Mouse (Mus musculus) small intestine, adult 2 months (tissue): ENCODE data around the gene Adrb1. TPM values are rescaled to one million over a fixed set of nuclear protein-coding genes. Genes with fewer than 3 reads are reported as not detected.

Experiments used
- H3K27ac ChIP-seq: fragments of 200-500 bp; 2 replicates; pipeline ENCODE4 v1.5.1; 2012; ENCODE audit warnings: low read depth, low read length, control low read depth, inconsistent platforms; ENCODE audit not compliant: insufficient read depth
- H3K27me3 ChIP-seq: fragments of 200-500 bp; 2 replicates; pipeline ENCODE4 v1.6.1; 2012; ENCODE audit warnings: mild to moderate bottlenecking, moderate library complexity, low read length, inconsistent platforms; ENCODE audit not compliant: control insufficient read depth, insufficient read depth
- H3K36me3 ChIP-seq: fragments of 200-500 bp; 2 replicates; pipeline ENCODE4 v1.6.1; 2012; ENCODE audit warnings: mild to moderate bottlenecking, low read length, control low read depth, inconsistent platforms; ENCODE audit not compliant: control insufficient read depth, insufficient read depth
- H3K4me1 ChIP-seq: fragments of 200-500 bp; 2 replicates; pipeline ENCODE4 v1.6.1; 2012; ENCODE audit warnings: low read length, inconsistent platforms, mixed read lengths; ENCODE audit not compliant: control insufficient read depth, insufficient read depth, insufficient read length
- H3K4me3 ChIP-seq: fragments of 200-500 bp; 2 replicates; pipeline ENCODE4 v1.5.1; 2012; ENCODE audit warnings: low read depth, mild to moderate bottlenecking, control low read depth, inconsistent platforms, low read length, moderate library complexity
- CTCF ChIP-seq: fragments of 200-500 bp; IDR thresholded peaks from 2 replicates; pipeline ENCODE4 v1.5.1; 2012; ENCODE audit warnings: low read depth, mild to moderate bottlenecking, control low read depth, inconsistent platforms, low read length, moderate library complexity, mixed read lengths; ENCODE audit not compliant: insufficient replicate concordance, insufficient read length; ENCODE audit errors: extremely low read depth
- POLR2A ChIP-seq: fragments of 200-500 bp; IDR thresholded peaks from 2 replicates; pipeline ENCODE4 v1.6.1; 2012; ENCODE audit warnings: low read depth, mild to moderate bottlenecking, control low read depth, inconsistent platforms, low read length, moderate library complexity
- whole genome bisulfite sequencing: fragments of 180-500 bp; shearing (Covaris S2); methylation state at CpG from one replicate; pipeline ENCODE4 v1.1.7; 2018; 5-methylcytosine and 5-hydroxymethylcytosine counted together
- polyA plus RNA-seq: library from polyadenylated mRNA; depleted of rRNA; stranded (reverse); fragments of >200 nt; gene quantifications from 2 replicates; pipeline ENCODE4 v1.2.3, GENCODE M21; 2012

Adrb1 gene
- polyA plus RNA-seq, 1 experiment: 3.1 TPM

GRCm38 (mm10) chr19:56722291-56722707 lies 300 bp downstream of the Adrb1 start:
- 2% methylated on average over 46 of the region's 48 CpGs for WGBS
- Histone ChIP-seq H3K4me1 (peaks cover 9% of the 10 kb centered on the region), H3K27me3 (peaks cover 34% of the 10 kb centered on the region), H3K27ac (0 out of 2 replicates have a peak overlapping the region, but pooled peaks have one; percentile 5), H3K4me3 (peak overlapping the region; percentile 57), H3K36me3 (no peaks in the 10 kb centered on the region)
- no peak for TF ChIP-seq CTCF
- TF ChIP-seq POLR2A: no peak

DNA sequence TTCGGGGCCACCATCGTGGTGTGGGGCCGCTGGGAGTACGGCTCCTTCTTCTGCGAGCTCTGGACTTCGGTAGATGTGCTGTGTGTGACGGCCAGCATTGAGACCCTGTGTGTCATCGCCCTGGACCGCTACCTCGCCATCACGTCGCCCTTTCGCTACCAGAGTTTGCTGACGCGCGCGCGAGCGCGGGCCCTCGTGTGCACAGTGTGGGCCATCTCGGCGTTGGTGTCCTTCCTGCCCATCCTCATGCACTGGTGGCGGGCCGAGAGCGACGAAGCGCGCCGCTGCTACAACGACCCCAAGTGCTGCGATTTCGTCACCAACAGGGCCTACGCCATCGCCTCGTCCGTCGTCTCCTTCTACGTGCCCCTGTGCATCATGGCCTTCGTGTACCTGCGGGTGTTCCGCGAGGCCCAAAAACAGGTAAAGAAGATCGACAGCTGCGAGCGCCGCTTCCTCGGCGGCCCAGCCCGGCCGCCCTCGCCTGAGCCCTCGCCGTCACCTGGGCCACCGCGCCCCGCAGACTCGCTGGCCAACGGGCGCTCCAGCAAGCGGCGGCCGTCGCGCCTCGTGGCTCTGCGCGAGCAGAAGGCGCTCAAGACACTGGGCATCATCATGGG lies 822 bp downstream of the Adrb1 start:
- peak overlapping the region; percentile 57 for H3K4me3 ChIP-seq
- H3K27ac ChIP-seq: 0 out of 2 replicates have a peak overlapping the region, but pooled peaks have one; percentile 5
- WGBS: 2% methylated on average over 69 of the region's 69 CpGs
- peaks cover 34% of the 10 kb centered on the region for H3K27me3 ChIP-seq
- H3K36me3 ChIP-seq: no peaks in the 10 kb centered on the region
- H3K4me1 ChIP-seq: peaks cover 9% of the 10 kb centered on the region
- no peak for TF ChIP-seq POLR2A
- TF ChIP-seq CTCF: no peak

- Histone ChIP-seq H3K27ac (0 out of 2 replicates have a peak overlapping the region, but pooled peaks have one; percentile 5), H3K4me3 (peak overlapping the region; percentile 57), H3K4me1 (peaks cover 9% of the 10 kb centered on the region), H3K36me3 (no peaks in the 10 kb centered on the region), H3K27me3 (peaks cover 34% of the 10 kb centered on the region)
- TF ChIP-seq POLR2A: no peak
- no peak for TF ChIP-seq CTCF
- WGBS: under 1% methylated on average over 70 of the region's 71 CpGs
Measured at GRCm38 (mm10) chr19:56723331-56724125, 1.5 kb downstream of the Adrb1 start.

DNA sequence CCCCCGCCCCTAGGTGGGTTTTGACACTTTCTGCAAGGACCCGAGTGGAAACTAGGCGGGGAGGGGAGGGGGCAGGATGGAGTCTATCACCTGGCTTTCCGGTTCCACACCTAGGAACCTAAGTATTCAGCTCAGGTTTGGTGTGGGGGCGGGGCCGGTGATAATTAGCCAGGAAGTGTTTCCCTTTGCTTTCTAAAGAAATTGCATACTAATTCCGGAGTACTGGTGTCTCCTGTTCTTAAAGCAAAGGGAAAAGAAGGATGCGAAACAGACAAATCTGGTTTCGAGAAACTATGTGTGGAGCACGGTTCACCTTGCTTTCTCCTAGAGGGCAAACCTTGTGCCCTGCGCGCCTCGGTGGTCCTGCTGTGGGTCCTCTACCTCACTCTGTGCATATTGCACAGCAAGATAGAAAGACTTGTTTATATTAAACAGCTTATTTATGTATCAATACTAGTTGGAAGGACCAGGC lies 2.2 kb downstream of the Adrb1 start:
- Histone ChIP-seq H3K27me3 (peaks cover 34% of the 10 kb centered on the region), H3K27ac (no peak overlapping the region)
- WGBS: 7% methylated on average over 13 of the region's 13 CpGs

DNA sequence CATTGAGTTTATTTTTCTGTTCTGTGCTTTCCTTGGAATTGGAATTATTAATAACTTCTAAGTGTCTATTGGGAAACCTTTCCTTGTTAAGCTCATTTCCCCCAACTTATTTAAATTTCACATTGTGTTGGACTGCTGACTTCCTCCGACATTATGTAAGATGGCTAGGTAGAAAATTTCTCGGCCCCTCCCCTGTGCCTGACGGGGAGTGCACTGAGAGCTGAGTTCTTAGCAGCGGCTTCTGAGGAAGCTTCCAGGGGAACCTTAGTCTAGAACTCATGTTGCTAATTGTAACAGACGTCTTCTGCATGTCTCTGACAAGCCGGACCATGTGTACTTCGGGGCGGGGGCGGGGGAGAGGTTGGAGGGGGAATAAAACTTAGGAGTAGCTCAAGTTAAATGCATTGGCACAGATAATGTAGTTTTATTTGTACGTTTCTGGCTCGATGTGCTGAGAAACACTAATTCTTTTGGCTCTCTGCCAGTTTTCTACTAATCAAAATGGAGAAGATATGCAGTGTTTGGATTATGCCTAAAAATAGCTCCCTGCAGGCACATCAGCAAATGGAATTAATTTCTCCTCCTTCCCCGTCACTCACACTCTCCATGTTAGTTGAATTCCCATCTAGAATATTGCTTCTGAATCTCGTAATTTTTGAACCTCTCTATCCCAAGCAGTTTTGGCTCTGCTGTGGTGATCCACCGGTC lies 5.3 kb downstream of the Adrb1 start:
- WGBS: 34% methylated on average over 14 of the region's 14 CpGs
- H3K4me3 ChIP-seq: no peak overlapping the region
- no peaks in the 10 kb centered on the region for H3K36me3 ChIP-seq
- H3K27me3 ChIP-seq: peaks cover 21% of the 10 kb centered on the region
- H3K4me1 ChIP-seq: peaks cover 9% of the 10 kb centered on the region
- no peak overlapping the region for H3K27ac ChIP-seq
- no peak for TF ChIP-seq CTCF

More for the DNA sequence above, 2.2 kb downstream of the Adrb1 start:
- TF ChIP-seq CTCF (no peak), POLR2A (no peak)
- Histone ChIP-seq H3K4me3 (peak overlapping the region; percentile 57), H3K4me1 (peaks cover 9% of the 10 kb centered on the region), H3K36me3 (no peaks in the 10 kb centered on the region)

DNA sequence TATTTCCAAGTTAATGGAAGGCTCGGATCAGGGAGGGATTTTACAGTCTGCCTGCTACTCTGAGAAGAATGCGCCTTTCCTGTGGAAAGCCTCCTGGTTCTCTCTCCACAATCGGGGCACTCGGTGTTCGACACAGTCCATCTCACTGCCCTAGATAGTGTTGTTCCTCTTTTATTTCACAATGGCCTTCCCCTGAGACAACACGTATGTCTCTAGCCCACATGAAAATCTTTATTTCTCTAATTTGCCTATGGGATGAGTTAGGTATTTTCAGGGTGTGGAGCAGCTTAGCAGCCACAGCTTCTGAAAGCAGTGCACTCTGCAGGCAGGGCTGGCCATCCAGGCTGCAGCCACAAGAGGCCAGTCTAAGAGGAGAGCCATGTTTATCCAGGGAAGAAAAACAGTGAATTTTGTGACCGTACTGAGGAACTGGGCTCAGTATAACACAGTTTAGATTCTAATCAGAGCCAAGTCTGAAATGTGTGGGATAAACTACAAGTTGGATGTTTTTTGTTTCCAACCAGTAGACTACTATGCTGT lies 12.1 kb downstream of the Adrb1 start:
- Histone ChIP-seq H3K4me1 (no peaks in the 10 kb centered on the region), H3K27me3 (no peaks in the 10 kb centered on the region), H3K36me3 (no peaks in the 10 kb centered on the region), H3K4me3 (no peak overlapping the region), H3K27ac (no peak overlapping the region)
- WGBS: 69% methylated on average over 7 of the region's 7 CpGs
- TF ChIP-seq CTCF: no peak
- TF ChIP-seq POLR2A: no peak

DNA sequence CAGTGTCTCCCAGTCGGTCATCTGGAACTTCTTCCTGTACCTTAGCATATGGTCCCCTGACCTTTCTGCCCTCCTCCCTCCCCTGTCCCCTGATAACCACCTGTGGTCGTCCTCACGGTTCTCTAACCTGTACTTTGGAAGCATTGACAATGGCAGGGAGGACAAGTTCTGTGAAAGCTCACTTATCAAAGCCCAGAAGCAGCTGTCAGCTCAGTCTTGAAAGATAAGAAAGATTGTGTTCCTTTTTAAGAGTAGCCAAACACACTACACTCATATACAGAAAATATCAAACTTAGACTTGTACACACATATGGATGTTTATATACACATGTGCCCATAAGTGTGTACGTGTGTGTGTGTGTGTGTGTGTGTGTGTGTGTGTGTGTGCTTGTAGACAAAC lies 13.7 kb downstream of the Adrb1 start:
- H3K27me3 ChIP-seq: no peaks in the 10 kb centered on the region
- no peak overlapping the region for H3K27ac ChIP-seq
- no peaks in the 10 kb centered on the region for H3K36me3 ChIP-seq
- WGBS: 34% methylated on average over 4 of the region's 4 CpGs
- H3K4me3 ChIP-seq: no peak overlapping the region
- H3K4me1 ChIP-seq: no peaks in the 10 kb centered on the region
- TF ChIP-seq POLR2A (no peak), CTCF (no peak)
